Mouse (Mus musculus): Measurements from ENCODE around the gene Gsk3b. TPM values are rescaled to one million over a fixed set of nuclear protein-coding genes. Genes with fewer than 3 reads are reported as not detected.
A peak's percentile ranks its signal among the peaks of the same experiment; 100 is the strongest.
"Not testable (repeated sequence)": the region's sequence is repeated elsewhere in the genome, so short reads cannot be mapped to it uniquely, and the experiment has no call there.

Gsk3b gene
- 138 and 153 TPM in 2 replicates for polyA plus RNA-seq (2015; fragmentation: Nextera tagmentation; extraction: Ambion mirVana)

GRCm38 (mm10) chr16:38088629-38089446 is at the start of gene Gsk3b:
Gene Gsk3b, plus strand, starts transcription at chr16:38089001.
- no peaks in the 10 kb centered on the region for H3K27me3 ChIP-seq (ENCODE audit: control insufficient read depth, insufficient read depth, low read depth, low read length)
- ATAC-seq: peak; percentile 94
- peak within 1 kb of the TSS; percentile 97 for H3K4me3 ChIP-seq (ENCODE audit: low read depth, low read length)
- H3K4me2 ChIP-seq (ENCODE audit: low read length): peak within 1 kb of the TSS; percentile 81
- H3K9me3 ChIP-seq (replicated peaks; ENCODE audit: control insufficient read depth, low read length, poor library complexity, severe bottlenecking): no peaks in the 10 kb centered on the region
- no peaks in the 10 kb centered on the region for H3K36me3 ChIP-seq (ENCODE audit: control insufficient read depth, insufficient read depth, low read length)
- H3K4me1 ChIP-seq (ENCODE audit: control insufficient read depth, insufficient read depth, low read length): peaks cover 20% of the 10 kb centered on the region
- under 1% methylated on average over 69 of the region's 69 CpGs for WGBS
- peak within 1 kb of the TSS; percentile 99 for H3K9ac ChIP-seq (ENCODE audit: low read depth, low read length)
- peak within 1 kb of the TSS; percentile 100 for H3K27ac ChIP-seq (ENCODE audit: low read length)

GRCm38 (mm10) chr16:38042160-38042559 is 46.6 kb upstream of the Gsk3b start:
- WGBS: 92% methylated on average over 1 of the region's 1 CpGs
- Histone ChIP-seq H3K36me3 (ENCODE audit: control insufficient read depth, insufficient read depth, low read length) (no peaks in the 10 kb centered on the region), H3K4me1 (ENCODE audit: control insufficient read depth, insufficient read depth, low read length) (no peaks in the 10 kb centered on the region), H3K9me3 (replicated peaks; ENCODE audit: control insufficient read depth, low read length, poor library complexity, severe bottlenecking) (no peaks in the 10 kb centered on the region), H3K4me3 (ENCODE audit: low read depth, low read length) (no peak overlapping the region), H3K4me2 (ENCODE audit: low read length) (no peak overlapping the region), H3K27me3 (ENCODE audit: control insufficient read depth, insufficient read depth, low read depth, low read length) (no peaks in the 10 kb centered on the region), H3K27ac (ENCODE audit: low read length) (no peak overlapping the region), H3K9ac (ENCODE audit: low read depth, low read length) (no peak overlapping the region)
- ATAC-seq: no peak

- no peak overlapping the region for H3K4me3 ChIP-seq (ENCODE audit: low read depth, low read length)
- ATAC-seq: no peak
- no peak overlapping the region for H3K9ac ChIP-seq (ENCODE audit: low read depth, low read length)
- no peaks in the 10 kb centered on the region for H3K36me3 ChIP-seq (ENCODE audit: control insufficient read depth, insufficient read depth, low read length)
- 90% methylated on average over 5 of the region's 5 CpGs for WGBS
- H3K27me3 ChIP-seq (ENCODE audit: control insufficient read depth, insufficient read depth, low read depth, low read length): no peaks in the 10 kb centered on the region
- H3K27ac ChIP-seq (ENCODE audit: low read length): no peak overlapping the region
- no peaks in the 10 kb centered on the region for H3K9me3 ChIP-seq (replicated peaks; ENCODE audit: control insufficient read depth, low read length, poor library complexity, severe bottlenecking)
- no peak overlapping the region for H3K4me2 ChIP-seq (ENCODE audit: low read length)
- H3K4me1 ChIP-seq (ENCODE audit: control insufficient read depth, insufficient read depth, low read length): no peaks in the 10 kb centered on the region
These were observed 44.2 kb upstream of the Gsk3b start for GRCm38 (mm10) chr16:38044551-38044950.

GRCm38 (mm10) chr16:38047781-38048558 is 40.8 kb upstream of the Gsk3b start:
- no peak overlapping the region for H3K9ac ChIP-seq (ENCODE audit: low read depth, low read length)
- no peaks in the 10 kb centered on the region for H3K36me3 ChIP-seq (ENCODE audit: control insufficient read depth, insufficient read depth, low read length)
- H3K4me3 ChIP-seq (ENCODE audit: low read depth, low read length): no peak overlapping the region
- H3K4me2 ChIP-seq (ENCODE audit: low read length): no peak overlapping the region
- H3K27me3 ChIP-seq (ENCODE audit: control insufficient read depth, insufficient read depth, low read depth, low read length): no peaks in the 10 kb centered on the region
- H3K9me3 ChIP-seq (replicated peaks; ENCODE audit: control insufficient read depth, low read length, poor library complexity, severe bottlenecking): no peaks in the 10 kb centered on the region
- H3K4me1 ChIP-seq (ENCODE audit: control insufficient read depth, insufficient read depth, low read length): no peaks in the 10 kb centered on the region
- no peak for ATAC-seq
- no peak overlapping the region for H3K27ac ChIP-seq (ENCODE audit: low read length)
- 73% methylated on average over 23 of the region's 23 CpGs for WGBS

- no peaks in the 10 kb centered on the region for H3K4me1 ChIP-seq (ENCODE audit: control insufficient read depth, insufficient read depth, low read length)
- ATAC-seq: no peak
These were observed 30.9 kb upstream of the Gsk3b start for GRCm38 (mm10) chr16:38057898-38058297.

GRCm38 (mm10) chr16:38058836-38059235 is 30.0 kb upstream of the Gsk3b start:
- WGBS: 84% methylated on average over 3 of the region's 3 CpGs
- Histone ChIP-seq H3K9me3 (replicated peaks; ENCODE audit: control insufficient read depth, low read length, poor library complexity, severe bottlenecking) (no peaks in the 10 kb centered on the region), H3K27ac (ENCODE audit: low read length) (no peak overlapping the region), H3K4me2 (ENCODE audit: low read length) (no peak overlapping the region), H3K36me3 (ENCODE audit: control insufficient read depth, insufficient read depth, low read length) (no peaks in the 10 kb centered on the region), H3K4me3 (ENCODE audit: low read depth, low read length) (no peak overlapping the region), H3K4me1 (ENCODE audit: control insufficient read depth, insufficient read depth, low read length) (no peaks in the 10 kb centered on the region), H3K9ac (ENCODE audit: low read depth, low read length) (no peak overlapping the region), H3K27me3 (ENCODE audit: control insufficient read depth, insufficient read depth, low read depth, low read length) (no peaks in the 10 kb centered on the region)
- ATAC-seq: no peak

More at GRCm38 (mm10) chr16:38057898-38058297, 30.9 kb upstream of the Gsk3b start:
- Histone ChIP-seq H3K27me3 (ENCODE audit: control insufficient read depth, insufficient read depth, low read depth, low read length) (no peaks in the 10 kb centered on the region), H3K27ac (ENCODE audit: low read length) (no peak overlapping the region), H3K9me3 (replicated peaks; ENCODE audit: control insufficient read depth, low read length, poor library complexity, severe bottlenecking) (no peaks in the 10 kb centered on the region), H3K4me2 (ENCODE audit: low read length) (no peak overlapping the region), H3K9ac (ENCODE audit: low read depth, low read length) (no peak overlapping the region), H3K36me3 (ENCODE audit: control insufficient read depth, insufficient read depth, low read length) (no peaks in the 10 kb centered on the region), H3K4me3 (ENCODE audit: low read depth, low read length) (no peak overlapping the region)
- WGBS: 88% methylated on average over 1 of the region's 1 CpGs

- no peaks in the 10 kb centered on the region for H3K9me3 ChIP-seq (replicated peaks; ENCODE audit: control insufficient read depth, low read length, poor library complexity, severe bottlenecking)
- WGBS: 93% methylated on average over 4 of the region's 4 CpGs
- H3K27ac ChIP-seq (ENCODE audit: low read length): no peak overlapping the region
- no peaks in the 10 kb centered on the region for H3K36me3 ChIP-seq (ENCODE audit: control insufficient read depth, insufficient read depth, low read length)
- no peaks in the 10 kb centered on the region for H3K27me3 ChIP-seq (ENCODE audit: control insufficient read depth, insufficient read depth, low read depth, low read length)
- no peaks in the 10 kb centered on the region for H3K4me1 ChIP-seq (ENCODE audit: control insufficient read depth, insufficient read depth, low read length)
- no peak overlapping the region for H3K9ac ChIP-seq (ENCODE audit: low read depth, low read length)
- no peak for ATAC-seq
- no peak overlapping the region for H3K4me3 ChIP-seq (ENCODE audit: low read depth, low read length)
- H3K4me2 ChIP-seq (ENCODE audit: low read length): no peak overlapping the region
These were observed 29.2 kb upstream of the Gsk3b start for GRCm38 (mm10) chr16:38059631-38060030.

- ATAC-seq: peak; percentile 45; the same call in 1 of the 2 replicates
These were observed 14.8 kb upstream of the Gsk3b start for GRCm38 (mm10) chr16:38073859-38074631.

More at GRCm38 (mm10) chr16:38073859-38074631, 14.8 kb upstream of the Gsk3b start:
- 75% methylated on average over 1 of the region's 5 CpGs for WGBS
- H3K4me3 ChIP-seq (ENCODE audit: low read depth, low read length); H3K9me3 ChIP-seq (replicated peaks; ENCODE audit: control insufficient read depth, low read length, poor library complexity, severe bottlenecking); H3K27me3 ChIP-seq (ENCODE audit: control insufficient read depth, insufficient read depth, low read depth, low read length); H3K36me3 ChIP-seq (ENCODE audit: control insufficient read depth, insufficient read depth, low read length); H3K4me1 ChIP-seq (ENCODE audit: control insufficient read depth, insufficient read depth, low read length); H3K4me2 ChIP-seq (ENCODE audit: low read length); H3K9ac ChIP-seq (ENCODE audit: low read depth, low read length); H3K27ac ChIP-seq (ENCODE audit: low read length): not testable (repeated sequence)

Measured in midbrain, embryonic 16.5 days (tissue).